Mouse (Mus musculus) bone marrow, adult 2 months (tissue): ENCODE data around the gene Nfic.

ENCODE experiments used
- CTCF ChIP-seq: fragments of 200-500 bp; IDR thresholded peaks from 2 replicates; pipeline ENCODE4 v1.5.1; 2011; ENCODE audit warnings: low read length, control low read depth; ENCODE audit not compliant: control insufficient read depth, insufficient read depth
- POLR2A ChIP-seq: fragments of 200-500 bp; IDR thresholded peaks from 2 replicates; pipeline ENCODE4 v1.6.1; 2011; ENCODE audit warnings: low read depth, mild to moderate bottlenecking, control low read depth, low read length, borderline replicate concordance; ENCODE audit not compliant: control insufficient read depth

- TF ChIP-seq POLR2A, result no peak
- no peak for TF ChIP-seq CTCF
These were observed 41.5 kb upstream of the Nfic start for GRCm38 (mm10) chr10:81496969-81497368.
